Mouse (Mus musculus): Measurements from ENCODE around the gene Mfsd7a.
A peak's percentile ranks its signal among the peaks of the same experiment; 100 is the strongest.

The Mfsd7a gene

GRCm38 (mm10) chr5:108431196-108431595 is 17.5 kb downstream of the Mfsd7a start:
- no peak for DNase-seq

GRCm38 (mm10) chr5:108427186-108427585 is 21.5 kb downstream of the Mfsd7a start:
- peak; percentile 58 for DNase-seq

GRCm38 (mm10) chr5:108423427-108423826 is 25.3 kb downstream of the Mfsd7a start:
- DNase-seq = no peak

- DNase-seq = no peak
Measured at GRCm38 (mm10) chr5:108422741-108423140, 25.9 kb downstream of the Mfsd7a start.

- no peak for DNase-seq
Measured at GRCm38 (mm10) chr5:108414711-108415110, 34.0 kb downstream of the Mfsd7a start.

GRCm38 (mm10) chr5:108406977-108407376 is 41.7 kb downstream of the Mfsd7a start:
- no peak for DNase-seq

GRCm38 (mm10) chr5:108405460-108405859 is 43.2 kb downstream of the Mfsd7a start:
- no peak for DNase-seq

GRCm38 (mm10) chr5:108403453-108403852 is 45.2 kb downstream of the Mfsd7a start:
- no peak for DNase-seq

Measured in thymus, postnatal 14 days (tissue).